Mouse (Mus musculus): ENCODE data around the gene Gzmk.
"Not testable (repeated sequence)": the region's sequence is repeated elsewhere in the genome, so short reads cannot be mapped to it uniquely, and the experiment has no call there.

Gene Gzmk

DNA sequence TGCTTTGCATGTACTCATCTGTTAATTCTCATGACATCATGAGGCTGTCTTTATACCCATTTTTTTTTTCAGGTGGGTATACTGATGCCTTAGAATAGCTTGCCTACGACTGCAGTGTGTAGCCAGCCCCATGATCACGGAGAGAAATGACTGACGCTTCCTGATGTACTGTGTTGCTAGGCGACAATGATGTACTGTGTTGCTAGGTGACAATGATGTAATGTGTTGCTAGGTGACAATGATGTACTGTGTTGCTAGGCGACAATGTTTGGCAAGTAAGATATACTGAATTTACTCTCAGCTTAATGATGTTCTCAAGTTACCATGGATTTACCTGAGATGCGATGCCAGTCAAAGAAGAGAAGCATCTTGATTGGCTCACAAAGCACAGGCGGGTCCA lies at the start of gene Gzmk:
Gene Gzmk, minus strand, starts transcription at position 98 of the 400 bp plus-strand sequence.
- DNase-seq, result no peak

DNA sequence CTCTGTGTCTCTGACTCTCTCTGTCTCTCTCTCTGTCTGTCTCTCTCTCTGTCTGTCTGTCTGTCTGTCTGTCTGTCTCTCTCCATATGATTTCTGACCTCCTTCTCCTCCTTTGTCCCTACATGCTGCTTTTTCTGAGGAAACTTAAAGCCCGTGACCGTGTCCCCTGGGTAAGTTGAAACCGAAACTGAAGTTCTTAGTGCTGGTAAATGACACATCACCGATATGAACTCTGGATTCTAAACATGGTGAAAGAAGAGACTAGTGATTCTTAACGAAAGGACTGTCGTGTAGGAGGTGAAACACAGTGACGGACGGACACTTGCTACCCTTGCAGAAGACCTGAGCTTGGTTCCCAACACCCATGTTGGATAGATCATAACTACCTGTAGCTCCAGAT lies 45.5 kb upstream of the Gzmk start:
- DNase-seq, result no peak

DNA sequence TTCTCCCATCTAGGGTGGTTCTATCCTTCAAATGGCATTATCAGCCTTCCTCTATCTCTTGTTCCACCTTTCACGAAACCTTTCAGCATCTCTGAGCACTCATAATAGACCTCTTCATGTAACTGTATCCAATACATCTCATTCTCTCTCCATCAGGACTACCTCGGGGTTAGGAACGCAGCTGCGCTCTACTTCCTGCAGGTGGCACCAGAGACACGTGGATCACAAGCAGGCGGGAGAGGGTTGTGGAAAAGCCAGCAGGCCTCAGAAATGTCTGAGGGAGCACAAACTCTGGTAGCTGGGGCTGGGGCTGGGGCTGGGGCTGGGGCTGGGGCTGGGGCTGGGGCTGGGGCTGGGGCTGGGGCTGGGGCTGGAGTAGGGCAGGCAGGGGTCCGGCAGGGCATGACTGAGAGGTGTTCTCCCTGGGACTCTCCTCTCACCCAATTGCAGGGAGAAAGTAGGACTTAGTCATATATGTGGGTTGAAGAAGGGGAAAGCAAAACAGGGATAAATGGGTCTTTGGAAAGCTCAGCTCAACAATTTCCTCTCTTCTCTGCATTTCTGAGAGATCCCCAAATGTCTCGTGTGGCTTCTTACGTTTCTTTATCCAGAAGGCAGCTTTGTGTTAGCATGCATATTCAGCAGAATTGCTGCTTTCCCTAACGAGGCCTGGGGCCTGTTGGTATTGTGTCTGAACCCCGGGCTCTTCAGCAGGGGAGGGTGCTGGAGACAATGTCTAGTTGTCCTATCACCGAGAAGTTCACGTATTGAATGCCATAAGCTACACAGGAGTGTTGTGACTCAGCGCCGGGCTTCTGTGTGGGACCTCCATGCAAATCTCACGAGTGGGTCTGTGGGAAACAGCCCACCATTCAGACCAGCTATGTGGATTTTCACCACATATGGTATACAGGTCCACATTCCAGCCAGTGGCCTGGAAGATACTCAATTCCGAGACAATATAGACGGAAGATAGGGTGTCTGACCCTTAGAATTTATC lies 44.4 kb upstream of the Gzmk start:
- peak; percentile 71 for DNase-seq

DNA sequence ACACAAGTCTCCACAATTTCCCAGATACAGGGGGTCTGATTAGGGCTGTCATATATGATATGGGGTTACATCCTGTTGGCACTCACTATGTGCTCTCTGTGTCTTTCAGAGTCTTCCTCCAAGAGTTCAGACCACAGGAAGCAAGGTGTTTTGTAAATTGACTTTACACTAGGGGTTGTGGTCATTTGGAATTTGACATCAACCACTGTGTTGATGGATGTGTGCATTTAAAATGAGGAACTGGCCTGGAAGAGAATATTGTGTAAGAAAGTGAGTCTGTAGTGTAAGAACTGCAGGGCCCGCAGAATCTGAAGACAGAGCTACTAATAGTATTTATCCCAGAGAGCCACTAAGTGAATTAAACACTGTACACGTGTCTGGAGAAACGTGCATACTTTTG lies 41.5 kb upstream of the Gzmk start:
- no peak for DNase-seq

DNA sequence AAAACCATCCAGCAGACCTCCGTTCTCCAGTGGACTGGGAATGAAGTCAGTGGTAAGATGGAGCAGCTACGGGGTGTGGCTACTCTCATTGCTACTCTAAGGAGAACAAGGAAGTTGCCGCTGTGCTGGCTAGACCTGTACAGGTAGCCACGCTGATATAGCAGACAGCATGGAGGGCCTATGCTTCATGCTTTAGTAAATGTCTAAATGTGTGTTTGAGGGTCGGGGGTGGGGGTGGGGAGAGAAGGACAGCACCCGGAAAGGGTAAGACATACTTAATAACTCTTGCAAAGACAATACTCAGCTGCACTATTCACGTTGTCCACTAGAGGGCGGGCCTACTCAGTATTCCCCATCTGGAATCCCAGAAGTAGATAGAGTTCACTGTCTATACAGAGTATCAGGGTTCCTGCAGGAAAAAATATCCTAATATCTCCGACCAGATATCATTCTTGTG lies 40.8 kb upstream of the Gzmk start:
- DNase-seq, result peak; percentile 74

DNA sequence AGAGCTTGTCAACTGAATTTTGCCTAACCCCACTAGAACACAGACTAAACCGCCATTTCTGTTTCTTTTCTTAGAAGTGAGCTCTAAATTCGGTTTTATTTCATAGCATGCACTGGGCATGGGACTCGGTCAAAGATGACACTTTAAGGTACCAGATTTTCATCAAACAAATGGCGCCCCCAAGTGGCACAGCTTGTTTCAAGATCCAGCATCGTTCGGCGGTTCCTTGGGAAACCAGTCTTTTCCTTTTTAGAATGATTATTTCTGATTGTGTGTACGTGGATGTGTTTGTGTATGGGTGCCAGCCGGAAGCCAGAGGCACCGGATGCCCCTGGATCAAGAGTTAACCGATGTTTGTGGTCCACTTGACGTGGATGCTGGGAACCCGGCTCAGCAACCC lies 39.5 kb upstream of the Gzmk start:
- peak; percentile 47 for DNase-seq

DNA sequence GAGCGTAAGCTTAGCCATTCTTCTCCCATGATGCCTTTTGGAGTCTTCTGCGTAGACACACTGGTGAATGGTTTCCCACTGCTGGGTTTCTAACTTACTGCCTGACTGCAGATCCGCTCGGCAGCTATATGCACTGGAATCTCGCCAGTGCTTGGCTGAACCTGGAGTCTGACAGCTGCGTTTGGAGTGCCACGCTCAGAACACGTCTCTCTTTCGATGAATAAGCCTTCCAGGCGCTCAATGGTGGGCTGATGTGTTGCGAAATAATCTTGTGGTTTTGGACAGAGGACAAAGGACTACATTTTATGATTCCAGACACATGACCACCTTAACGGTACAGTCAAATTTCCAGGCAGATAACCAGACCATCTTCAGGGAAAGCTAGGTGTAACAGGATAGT lies 37.1 kb upstream of the Gzmk start:
- no peak for DNase-seq

DNA sequence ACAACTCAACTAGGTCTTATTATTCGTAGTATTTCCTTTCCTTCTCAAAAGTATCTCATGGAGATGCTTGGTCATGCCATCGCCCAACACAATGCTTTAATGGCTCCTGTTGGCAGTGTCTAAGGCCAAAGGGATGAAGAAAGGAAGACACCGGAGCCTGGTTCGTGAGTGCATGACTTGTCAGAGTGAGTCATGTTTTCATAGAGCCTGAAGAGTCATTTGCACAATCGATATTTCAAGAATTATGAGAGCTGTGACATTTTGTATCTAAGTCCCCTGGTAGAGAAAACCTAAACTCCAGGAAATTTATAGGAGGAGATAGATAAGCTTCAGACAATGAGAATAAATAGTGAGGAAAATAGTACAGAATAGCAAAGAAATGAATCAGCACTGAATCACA lies 33.5 kb upstream of the Gzmk start:
- no peak for DNase-seq

DNA sequence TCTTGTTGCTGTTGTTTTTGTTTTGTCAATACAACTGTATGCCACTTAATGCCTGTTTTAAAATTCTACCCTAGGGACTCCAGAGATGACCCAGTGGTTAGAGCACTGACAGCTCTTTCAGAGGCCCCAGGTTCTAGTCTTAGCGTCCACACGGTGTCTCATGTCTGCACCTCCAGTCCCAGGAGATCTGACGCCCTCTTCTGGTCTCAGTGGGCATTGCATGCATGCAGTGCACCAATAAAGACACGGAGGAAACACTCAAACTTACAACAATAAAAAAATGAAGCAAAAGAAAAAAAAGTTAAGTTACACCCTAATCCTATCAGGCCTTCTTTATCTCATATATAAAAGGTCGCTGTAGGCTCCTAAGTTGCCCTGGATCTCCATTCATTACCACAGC lies 31.5 kb upstream of the Gzmk start:
- no peak for DNase-seq

DNA sequence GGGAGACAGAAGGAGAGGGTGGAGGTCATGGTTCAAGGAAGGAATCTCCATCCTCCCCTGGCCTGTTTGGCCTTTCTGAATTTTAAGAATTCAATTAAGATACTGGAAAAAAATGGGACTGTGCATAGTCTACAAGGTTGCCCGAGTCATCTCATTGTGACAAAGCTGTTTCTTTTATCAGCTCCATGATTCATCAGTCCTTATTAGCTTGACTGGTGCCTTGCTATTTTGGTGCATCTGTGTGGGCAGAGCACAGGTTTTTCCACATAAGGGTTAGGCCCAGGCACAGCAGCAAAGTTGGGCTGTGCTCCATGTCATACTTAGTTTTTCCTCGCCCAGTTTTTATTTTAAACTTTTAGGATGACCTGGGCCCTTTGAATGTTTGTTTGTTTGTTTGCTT lies 31.1 kb upstream of the Gzmk start:
- no peak for DNase-seq

DNA sequence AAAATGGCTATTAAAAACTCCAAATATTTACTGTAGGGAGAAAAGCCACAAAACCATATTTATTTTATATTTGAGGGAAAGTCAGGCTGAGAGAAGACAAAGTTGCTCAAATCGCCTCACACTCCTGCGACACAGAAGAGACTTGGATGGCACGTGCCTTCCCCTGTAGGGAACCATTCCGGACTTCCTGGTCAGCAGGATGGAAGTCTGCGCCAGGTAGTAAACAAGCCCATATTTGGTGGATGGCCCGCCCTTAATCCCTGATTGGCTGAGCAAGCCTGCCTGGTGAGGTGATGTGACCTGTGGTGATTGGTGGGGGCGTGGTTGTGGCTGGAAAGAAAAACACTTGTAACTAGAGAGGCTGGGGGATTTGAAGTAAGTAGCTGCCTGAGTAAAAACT lies 26.9 kb upstream of the Gzmk start:
- DNase-seq, result not testable (repeated sequence)

DNA sequence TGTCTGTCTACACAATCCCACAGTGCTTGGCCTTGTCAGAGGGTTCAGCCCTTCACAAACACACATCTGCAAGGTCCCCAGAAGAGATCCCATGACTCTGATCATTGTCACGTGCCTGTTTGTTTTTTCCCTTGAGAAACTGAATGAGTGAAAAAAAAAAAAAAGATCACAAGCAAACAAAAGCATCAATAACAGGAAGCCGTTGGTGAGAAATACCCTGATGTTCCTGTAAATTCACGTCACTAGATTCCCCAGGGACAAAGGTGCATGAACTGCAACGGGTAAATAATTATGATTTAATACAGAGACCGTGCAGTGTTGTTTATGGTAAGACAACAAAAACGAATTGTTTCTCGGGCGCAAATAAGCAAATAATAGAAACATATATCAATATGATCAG lies 19.3 kb upstream of the Gzmk start:
- DNase-seq, result no peak

DNA sequence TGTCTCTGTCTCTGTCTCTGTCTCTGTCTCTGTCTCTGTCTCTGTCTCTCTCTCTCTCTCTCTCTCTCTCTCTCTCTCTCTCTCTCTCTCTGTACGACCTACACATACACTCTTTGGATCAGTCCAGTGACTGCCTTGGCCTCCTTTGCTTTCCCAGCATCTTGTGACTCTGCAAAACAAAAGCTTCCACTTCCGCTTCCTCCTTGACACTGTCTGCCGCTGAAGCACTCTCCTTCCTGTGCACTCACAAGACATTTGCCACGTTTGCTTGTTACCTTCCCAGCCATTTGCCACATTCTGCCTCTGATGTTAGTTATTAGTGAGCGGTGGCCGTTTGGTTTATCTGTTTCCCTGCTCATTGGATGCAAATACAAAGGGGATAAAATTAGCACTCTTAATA lies 16.4 kb upstream of the Gzmk start:
- no peak for DNase-seq

DNA sequence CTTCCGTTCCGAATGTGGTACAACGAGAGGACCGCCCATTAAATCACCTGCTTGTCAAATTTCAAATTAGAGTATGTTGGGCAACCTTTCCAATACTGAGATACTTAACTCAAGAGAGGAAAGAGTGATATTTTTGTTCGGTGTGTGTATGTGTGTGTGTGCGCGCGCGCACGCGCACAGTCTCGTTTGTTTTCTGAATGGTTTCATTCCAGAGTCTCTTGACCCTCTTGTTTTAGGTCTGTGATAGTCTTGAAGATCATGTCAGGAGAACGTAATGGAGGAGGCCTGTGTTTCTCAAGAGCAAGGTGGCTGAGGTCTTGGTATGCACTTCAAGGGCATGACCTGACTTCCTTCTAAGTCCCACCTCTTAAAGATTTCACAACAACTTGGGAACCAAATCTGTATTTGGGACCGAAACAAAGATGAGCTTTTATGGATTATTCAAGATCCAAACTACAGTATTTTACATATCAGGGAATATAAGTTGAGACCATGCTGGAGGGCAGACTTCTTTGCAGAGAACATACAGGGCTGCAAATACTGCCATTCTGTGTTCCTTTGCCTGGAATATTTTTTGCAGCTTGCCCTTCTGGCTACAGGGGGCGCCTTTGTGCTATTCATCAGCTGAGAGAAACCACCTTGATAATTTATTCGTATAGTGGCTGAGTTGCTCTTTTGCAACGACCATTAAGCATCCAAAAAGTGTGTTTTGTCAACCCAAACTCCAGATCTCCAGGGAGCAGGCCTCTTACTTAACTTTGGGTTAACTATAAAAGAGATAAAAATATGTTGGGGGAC lies 2.2 kb upstream of the Gzmk start:
- DNase-seq, result no peak

DNA sequence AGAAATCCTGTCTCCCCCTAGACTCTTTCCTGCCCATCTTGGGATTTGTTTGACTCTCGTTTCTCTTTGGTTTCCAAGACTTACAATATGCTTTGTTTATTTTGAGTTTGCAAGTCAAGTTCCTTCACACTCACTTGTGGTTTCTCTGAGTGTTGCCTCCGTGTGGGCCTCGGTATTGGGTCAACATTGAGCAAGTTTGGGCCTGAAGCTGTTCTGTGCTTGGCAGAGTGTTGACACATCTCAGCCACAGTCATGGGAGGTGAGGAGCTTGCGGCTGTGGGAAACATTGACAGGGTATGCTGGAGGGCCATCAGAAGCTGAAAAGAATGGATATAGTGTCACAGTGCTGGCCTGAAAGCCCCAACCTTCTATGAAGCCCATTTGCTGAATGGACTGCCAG lies 1.4 kb upstream of the Gzmk start:
- no peak for DNase-seq

DNA sequence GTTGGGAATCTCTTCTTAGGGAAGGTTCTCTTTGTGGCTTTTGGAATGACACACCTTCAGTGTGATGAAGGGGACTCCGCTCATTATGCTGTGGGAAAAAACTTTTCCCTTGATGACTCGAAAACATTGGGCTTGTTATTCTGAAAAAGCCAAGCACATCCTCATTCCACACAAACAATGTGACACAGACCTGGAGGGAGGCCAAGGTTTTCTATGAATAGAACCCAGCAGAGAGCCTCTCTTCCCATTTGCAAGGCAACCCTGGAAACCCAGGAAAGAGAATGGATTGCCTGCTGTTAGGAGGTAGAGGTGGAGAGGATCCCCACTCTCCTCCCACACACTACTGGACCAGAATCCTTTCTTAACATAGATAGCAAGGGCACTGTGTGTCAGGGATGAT lies 1.6 kb downstream of the Gzmk start:
- DNase-seq, result no peak

DNA sequence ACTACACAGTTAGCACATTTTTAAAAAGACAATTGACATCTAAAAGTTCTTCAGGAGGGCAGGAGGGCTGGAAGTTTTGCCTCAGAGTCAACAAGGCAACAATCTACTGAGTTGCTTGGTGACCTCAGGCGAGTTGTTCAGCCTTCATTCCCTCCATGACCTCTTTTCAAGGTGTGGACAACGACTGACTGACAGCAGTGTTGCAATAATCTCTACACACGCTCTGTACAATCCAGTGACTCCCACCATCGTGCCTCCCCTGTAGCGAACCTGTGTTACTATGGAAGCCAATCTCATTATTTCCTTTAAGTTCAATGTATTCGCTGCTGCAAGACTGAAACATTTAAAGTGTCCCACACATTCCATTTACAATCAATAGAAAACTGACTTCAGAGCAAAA lies 3.9 kb downstream of the Gzmk start:
- no peak for DNase-seq

DNA sequence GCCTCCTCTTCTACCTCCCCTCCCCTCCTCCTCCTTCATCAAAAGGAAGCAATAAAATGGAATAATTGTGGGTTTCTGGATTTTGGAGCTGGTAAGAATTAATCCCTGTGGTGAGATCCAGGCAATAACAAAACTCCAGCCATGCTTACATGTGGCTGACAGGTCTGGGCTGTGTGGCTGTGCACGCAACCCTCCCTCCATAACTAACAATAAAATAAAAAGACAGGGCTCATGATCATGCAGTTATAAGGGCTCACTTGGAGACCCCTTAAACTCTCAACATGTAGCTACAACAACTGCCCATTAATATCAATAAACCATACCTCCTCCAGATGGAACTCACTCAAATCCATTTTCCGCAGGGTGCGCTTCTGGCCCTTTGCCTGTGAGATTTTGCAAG lies 11.8 kb downstream of the Gzmk start:
- no peak for DNase-seq

DNA sequence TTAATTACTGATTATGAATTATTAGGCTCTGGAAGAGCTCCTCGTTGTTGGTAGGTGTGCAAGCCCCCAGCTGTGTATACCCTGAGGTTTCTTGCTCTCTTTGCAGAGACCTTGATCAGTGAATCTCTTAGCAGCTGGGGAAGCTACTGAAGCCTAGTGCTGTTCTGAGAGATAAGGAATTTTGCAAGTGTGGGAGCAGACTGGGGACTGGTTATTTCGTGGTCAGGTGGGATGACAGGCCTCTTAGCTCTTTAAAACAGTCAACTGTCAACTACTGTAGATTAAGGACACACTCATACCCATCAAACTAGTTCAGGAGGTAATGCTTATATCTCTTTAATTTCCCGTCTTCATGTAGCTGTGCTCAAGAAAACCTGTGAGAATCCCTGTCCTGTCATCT lies 13.3 kb downstream of the Gzmk start:
- DNase-seq, result no peak

DNA sequence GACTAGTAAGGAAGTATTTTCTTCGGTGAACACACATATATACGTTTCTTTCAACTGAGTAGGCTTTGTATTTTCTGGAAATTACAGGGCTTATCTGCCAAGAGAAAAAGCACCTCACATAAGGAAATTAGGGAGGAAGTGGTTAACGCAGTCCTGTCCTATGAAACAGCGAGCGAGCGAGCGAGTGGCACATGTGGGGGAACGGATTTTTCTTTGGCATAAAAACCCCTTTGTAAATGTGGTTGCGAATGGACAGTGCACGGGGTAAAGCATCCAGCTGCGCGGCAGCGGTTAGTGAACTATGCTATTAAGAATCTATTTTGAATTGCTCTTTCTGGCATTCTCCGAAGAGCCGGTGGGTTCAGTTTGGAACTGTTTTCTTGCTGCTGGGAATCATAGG lies 14.4 kb downstream of the Gzmk start:
- DNase-seq, result no peak

DNA sequence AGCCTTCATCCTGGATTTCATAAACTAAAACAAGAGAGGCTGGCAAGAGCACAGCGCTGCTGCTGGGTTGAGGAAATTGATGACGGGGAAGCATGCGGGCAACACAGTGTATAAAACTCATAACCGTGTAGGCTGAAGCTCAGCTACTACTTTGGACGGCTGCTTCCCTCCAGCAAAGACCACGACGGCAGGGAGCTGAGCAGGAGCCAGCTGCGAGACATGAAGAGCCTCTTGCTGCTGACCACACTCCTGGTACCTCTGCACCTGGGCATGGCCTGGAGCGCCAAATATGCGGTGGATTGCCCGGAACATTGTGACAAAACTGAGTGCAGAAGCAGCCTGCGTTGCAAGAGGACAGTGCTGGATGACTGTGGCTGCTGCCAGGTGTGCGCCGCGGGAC lies 16.1 kb downstream of the Gzmk start, which contains the start of gene Esm1:
Gene Esm1, plus strand, starts transcription at position 36 of the 400 bp plus-strand sequence.
- DNase-seq, result no peak

DNA sequence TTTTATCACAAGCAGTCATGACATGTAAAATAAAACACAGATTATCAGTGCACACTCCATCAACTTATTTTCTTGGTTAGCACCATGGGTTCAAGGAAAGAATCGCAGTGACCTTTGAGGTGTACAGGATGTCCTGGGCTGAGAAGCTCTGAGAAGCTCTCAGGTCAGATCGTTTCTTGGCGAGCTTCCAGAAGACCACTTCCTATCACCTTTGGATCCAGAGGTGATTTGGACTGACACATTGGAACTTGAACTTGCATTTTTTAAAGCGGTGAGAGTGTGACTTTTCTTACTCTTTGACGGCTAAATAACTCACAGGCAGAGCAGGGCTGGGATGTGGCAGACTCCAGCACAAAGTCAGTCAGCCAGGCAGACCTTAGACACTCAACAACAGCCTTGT lies 20.4 kb downstream of the Gzmk start:
- DNase-seq, result no peak

DNA sequence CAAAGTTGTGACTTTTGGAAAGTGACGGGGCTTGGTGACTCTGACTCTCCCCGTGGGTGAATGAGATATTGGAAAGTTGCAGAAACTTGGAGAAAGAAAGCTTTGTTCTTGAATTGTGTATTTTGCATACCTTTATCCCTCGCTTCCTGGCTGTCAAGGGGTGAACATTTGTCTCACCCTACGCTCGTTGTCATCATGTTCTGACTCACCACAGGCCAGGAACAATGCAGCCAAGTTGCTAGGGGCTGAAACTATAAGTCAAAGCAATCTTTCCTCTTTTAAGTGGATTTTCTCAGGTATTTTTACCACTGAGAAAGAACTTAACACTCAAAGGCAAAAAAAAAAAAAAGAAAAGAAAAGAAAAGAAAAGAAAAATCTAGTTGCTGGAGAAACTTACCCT lies 22.6 kb downstream of the Gzmk start:
- no peak for DNase-seq

DNA sequence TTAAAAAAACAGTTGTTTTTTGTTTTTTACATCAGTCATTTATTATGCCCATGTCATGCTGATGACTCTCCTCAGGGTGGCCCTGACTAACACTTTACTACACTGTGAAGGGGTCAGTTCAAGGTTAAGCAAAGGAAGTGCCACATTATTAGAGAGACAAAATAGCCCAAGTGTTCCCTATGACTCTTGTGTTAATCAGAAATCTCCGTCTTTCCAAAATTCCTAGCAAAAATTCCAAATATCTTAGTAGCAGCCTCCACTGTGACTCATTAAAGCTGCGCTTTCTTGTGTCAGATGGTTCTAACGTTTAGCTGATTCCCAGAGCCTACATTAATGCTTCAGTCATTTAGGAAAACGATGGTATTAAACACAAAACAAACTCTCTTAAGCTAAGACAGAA lies 23.5 kb downstream of the Gzmk start:
- DNase-seq, result no peak
